Mouse (Mus musculus): ENCODE results near the gene Cbx8. TPM values are rescaled to one million over a fixed set of nuclear protein-coding genes. Genes with fewer than 3 reads are reported as not detected.
A peak's percentile ranks its signal among the peaks of the same experiment; 100 is the strongest.

The Cbx8 gene
- total and polyA plus RNA-seq, 3 experiments: 11.3 to 22.9 (median 16.3) TPM

DNA sequence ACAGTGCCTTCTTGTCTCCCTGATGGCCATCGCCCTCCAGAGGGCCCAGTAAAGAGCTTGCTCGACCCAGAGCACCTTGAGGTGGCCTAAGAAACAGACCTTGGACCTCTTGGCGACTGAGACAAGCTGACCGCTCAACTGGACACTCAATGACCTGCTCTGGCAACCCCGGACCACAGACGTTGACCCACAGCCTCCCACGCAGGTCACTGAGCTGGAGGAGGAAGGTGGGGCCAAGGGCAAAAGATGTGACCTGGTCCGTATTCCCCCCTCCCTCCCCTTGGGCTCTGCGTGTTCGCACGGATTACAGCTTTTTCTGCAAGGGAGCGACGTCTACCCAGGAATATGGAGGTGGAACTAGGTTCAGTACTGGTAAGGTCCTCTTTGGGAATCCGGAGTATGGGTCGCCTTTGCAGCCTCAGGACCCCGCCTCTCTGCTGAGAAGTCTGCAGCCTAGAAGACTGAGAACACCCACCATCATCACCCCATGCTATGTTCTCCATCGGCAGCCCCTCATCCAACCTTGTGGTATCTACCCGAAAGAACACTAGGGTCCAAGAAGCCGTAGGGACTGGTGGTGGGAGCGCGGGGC lies 5.6 kb downstream of the Cbx8 start:
- no peak for DNase-seq

DNA sequence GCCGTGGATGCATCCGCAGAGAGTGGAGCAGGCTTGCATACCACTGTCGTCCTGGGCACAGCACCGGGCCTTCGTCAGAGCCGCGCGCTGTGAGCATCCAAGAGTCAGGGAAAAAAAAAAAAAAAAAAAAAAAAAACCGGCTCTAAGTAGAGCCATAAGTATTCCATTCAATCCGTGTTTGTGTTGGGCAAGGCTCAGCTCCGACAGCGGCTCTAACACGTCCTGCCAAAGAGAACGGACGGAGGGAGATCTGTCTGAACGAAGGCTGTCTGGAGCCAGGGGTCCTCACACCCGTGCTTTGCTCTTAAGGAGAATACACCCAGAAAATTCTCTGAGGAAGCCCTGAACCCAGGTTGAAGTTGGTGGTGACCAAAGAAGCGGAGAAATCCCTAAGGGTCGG lies 6.1 kb downstream of the Cbx8 start:
- DNase-seq: no peak

DNA sequence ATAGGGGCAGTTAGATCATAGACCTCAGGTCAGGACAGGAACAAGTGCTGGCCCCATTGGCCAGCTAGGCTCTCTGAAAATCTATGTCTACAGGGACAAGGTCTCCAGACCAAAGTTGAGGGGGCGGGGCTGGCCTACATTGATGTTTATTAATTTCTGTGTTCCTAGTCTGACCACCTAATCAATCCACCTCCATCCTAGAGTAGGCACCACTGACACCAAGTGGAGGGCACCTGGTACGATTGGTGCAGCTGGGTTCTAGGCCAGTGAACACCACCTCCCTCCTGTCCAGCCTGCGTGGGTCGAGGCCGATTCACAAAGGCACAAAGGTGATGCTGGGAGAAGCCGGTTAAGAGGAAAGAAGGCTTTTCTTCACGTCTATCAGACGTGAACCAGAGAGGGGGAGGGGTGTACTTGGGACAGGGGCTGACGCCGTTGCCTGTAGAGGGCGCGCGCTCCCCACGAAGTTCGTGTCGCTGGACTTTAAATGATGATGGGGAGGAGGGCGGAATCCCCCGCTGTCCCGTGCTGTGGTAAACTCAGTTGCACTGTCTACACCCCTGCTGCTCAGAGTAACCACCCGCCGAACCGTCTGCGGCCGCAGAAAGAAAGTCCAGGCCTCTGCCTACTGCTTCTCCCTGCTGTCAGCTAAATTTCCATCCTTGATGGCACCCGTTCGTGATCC lies 6.8 kb downstream of the Cbx8 start:
- peak; percentile 89 for DNase-seq

DNA sequence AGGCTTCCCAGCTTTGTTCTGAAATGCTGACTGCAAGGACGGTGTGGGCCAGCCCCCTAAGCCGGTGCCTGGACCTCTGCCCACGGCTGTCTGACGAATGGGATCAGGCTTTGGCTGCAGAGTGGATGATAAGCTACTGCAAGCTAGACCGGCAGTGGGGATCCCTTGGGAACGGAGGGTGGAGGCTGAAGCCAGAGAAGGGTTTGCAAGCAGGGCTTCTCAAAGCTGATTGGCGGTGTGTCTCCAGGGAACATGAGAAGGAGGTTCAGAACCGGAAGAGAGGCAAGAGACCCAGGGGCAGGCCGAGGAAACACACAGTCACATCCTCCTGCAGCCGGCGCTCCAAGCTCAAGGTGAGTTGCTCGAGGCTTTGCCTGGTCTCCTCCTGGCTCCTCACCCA lies 14.6 kb downstream of the Cbx8 start:
- no peak for DNase-seq

DNA sequence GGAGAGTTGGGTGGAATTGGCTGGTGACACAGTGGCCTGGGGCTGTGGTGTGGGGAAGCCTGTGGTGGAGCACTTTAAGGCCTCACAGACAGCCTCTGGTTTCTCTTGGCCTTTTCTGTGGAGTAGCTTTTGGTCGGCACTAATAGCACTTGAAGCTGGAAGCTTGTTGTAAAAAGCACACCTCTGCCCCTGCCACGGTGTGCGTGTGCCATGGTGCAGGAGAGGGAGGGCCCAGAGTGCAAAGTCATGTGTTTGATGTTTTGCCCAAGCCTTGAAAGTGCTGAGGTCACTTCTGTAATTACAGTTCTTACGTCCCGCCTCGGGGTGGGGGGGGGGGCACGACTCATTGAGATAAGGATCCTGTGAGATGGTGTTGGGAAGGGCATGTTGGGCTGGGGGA lies 16.5 kb downstream of the Cbx8 start:
- DNase-seq: no peak

DNA sequence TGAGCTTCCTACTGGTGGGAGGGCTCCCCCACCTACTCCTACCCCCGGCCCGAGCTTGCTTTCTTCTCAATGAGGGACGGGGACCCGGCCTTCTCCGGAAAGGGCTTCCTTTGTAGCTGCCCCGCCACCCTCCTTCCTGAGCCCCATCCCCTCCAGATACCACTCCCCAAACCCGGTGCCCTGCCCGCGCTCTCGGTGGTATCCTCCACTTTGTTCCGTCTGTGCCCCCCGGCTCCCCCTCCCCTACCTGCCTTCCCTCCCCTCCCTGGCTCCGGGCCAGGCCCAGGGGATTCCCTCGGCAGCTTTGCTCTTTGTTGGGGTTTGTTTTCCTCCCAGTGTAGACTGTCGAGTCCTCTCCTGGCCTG lies 17.2 kb downstream of the Cbx8 start:
- no peak for DNase-seq

DNA sequence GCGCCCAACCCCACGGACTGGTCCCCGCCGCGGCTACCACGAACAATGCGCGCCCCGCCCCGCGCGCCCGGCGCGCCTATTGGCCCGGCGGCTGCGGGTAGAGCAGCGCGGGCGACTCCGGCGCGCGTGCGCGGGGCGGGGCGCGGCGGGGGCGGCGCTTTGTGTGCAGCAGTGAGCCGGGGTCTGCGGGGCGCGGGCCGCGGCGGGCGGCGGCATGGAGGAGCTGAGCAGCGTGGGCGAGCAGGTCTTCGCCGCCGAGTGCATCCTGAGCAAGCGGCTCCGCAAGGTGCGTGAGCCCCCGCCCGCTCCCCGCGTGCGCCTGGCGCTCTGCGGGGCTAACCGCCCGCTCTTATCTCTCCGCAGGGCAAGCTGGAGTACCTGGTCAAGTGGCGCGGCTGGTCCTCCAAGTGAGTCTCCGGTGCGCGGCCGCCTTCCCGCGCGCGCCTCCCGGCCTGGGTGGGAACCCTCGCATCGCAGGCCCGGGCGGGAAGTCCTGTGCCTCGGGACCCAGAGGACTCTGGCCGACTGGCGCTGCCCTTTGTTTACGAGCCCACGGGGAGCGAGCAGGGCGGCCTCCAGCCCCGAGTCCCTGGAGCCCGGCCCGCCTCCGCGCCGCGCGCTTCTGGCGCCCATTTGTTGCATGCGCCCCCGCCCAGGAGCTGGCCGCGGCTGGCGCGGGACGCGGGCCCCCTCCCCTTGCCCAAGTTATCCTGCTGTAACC lies 17.7 kb downstream of the Cbx8 start, which contains the start of gene Cbx2:
TSS of gene Cbx2 (plus strand) at position 68 of the 721 bp plus-strand sequence.
- peak; percentile 94 for DNase-seq

DNA sequence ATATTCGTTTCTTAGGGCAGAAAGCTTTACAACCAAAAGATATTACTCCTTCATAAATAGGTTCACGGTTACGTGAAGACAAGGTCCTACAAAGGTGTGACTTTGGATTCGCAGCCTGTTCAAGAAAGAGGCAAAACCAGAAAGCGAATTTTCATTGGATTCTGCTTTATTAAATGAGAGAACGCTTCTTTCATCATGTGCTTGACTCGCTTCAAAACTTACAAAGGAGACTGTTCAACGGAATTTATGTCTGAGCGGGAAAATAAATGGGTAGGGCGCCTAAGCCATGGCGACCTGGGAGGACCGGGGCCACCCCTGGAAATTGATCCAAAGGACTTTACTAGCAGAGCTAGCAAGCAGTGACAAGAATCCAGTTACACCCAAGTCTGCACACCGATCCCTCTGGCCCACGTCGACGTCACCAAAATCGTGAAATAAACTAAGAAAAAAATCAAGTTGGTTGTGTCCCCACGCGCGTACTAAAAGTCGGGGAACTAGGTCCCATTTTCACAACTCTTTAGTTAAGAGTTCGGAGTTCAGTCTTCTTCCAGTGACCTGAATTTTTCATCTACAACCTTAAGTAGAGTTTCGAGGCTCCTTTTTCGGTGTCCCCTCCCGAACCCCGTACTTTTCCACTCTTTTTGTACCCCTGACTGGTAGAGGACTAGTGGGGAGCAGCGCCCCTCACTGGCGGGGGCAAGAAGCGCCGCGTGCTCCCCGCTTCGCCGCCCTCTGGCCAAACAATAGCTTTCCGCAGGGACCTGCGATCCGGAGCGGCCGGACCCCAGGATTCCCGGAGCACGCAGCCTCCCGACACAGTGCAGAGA lies 18.5 kb downstream of the Cbx8 start:
- DNase-seq: no peak

DNA sequence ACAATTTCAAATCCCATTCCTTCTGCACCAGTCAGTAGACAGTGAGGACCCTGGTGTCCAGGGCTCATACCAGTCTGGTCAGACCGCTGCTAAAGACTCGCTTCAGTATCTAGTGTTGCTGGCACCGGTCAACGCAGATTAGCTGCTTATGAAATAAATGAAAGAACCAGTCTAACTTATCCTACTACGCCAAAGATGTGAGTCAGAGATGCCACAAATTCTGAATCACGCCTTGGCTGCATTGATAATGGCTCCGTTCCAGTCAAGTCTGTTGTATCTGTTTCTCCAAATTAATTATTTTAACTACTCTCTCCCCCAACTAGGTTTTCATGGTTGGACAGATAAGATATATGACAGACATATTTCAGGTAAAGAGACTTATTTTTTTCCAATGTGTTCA lies 19.6 kb downstream of the Cbx8 start:
- DNase-seq: peak; percentile 62

DNA sequence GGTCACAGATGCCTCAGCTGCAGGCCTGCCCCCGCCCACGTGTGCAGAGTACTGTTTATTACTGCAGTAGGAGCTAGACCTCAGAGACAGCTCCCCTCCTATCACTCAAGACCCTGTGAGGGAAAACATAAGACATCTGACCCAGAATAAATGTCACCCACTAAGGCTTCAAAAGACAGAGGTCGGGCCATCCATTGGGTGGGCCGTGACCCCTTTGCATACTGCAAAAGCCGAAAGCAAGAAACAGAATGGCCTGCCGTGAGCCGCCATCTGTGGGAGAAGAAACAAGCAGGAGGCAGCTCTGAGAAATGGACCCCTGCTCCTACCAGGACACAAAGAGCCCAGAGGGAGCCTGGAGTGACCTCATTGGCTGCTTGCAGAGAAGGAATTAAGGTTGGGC lies 23.3 kb downstream of the Cbx8 start:
- no peak for DNase-seq

DNA sequence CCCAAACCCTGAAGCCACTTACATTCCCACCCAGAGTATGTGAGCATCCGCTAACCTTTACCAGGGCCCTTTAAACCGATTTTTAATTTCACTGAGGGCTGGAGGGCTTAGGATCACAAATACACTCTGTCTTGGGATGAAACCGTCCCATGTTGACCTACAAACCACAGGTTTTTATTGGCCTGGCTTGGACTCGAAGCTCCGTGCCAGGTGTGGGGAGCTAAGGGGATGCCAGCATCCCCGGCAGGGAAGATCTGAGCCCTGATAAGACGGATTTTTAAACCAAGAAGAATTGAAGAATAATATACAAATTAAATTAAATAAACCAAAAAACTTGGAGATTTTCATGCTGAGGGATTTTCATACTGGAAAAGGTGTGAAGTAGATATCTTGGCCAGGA lies 26.3 kb downstream of the Cbx8 start:
- DNase-seq: no peak

DNA sequence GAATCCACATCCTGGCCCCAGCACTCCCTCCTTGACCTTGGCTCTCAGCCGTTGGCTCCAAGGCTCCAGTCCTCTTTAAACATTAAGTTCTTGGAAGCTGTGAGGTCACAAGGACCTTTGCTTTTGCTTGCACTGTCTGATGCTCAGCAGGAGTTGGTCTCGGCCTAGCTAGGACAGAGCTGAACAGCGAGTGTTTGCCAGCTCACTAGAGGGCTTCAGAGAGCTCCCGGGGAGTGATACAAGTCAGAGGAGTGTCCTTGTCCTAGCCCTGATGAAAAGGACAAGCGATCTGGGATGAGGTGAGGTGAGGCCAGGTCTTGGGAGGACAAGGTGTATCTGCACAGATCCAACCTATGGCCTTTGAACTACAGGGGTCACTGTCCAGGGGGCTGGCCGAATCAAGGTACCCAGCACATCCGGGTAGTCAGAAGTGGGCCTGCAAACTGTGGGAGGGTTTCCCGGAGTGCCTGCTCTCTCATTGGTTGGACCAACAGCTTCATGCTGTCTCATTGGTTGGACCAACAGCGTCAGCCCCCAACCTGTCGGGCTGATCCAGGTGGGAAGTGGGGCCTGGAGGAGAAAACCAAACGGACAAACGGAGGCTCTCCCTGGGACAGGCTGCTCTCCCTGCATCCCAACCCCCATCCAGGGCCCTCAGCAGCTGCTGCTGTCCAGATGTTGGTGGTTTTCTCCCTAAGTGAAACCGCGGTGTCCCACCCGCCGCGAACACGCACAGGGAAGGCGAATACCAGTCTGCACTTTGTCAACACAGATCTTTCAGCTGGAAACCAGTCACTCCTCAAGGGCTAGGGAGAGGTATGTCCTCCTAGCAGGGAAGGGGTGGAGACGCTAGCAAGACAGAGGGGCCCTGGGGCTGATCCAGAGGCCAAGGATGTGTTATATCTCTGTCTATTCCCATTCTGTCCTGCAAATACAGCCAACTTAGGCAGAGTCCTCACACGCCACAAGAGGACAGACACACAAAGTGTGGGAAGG lies 33.0 kb downstream of the Cbx8 start:
- DNase-seq: peak; percentile 38

DNA sequence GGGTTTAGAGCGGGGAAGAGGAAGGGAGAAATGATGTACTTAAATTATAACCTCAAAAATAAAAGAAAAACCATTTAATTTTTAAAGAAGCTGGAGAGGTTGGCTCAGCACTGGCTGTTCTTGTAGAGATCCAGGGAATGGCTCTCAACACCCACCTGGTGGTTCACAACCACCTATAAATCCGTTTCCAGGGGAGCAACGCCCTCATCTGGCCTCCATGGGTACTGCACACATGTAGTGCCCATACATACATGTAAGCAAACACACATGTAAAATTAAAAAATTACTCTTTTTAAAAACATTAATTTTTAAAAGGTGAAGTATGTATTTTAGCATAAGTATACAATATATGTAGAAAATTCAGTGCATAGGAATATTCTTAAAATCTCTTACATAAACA lies 34.3 kb downstream of the Cbx8 start:
- no peak for DNase-seq

DNA sequence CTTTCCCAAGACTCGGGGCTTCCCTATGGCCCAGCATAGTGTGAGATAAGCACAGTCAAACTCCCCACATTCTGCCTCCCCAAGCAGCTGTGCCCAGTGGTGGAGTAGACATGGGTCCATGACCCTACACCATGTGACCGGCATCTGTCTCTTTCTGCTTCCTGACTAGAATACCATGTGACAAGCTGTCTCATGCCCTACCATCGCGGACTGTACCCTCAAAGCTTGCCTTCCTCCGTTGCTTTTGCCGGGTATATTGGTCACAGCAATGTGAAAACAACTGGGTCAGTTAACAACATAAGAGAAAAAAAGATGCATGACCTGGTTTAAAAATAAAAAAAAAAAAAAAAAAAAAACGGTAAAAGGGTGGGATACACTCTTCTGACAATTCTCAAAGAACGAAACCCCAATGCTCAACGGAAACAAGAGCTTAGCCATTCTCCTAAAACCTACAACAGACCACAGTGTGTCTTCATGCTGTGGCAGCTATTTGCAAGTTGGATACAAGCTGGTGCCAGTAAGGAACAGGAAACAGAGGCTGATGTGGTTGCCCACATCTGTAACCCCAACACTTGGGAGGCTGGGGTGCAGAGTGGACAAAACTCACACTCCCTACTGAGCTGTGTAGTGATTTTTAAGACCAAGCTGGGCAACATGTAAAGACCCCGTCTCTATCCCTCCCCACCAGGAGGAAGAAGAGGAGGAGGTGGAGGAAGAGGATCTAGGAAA lies 35.1 kb downstream of the Cbx8 start:
- no peak for DNase-seq

DNA sequence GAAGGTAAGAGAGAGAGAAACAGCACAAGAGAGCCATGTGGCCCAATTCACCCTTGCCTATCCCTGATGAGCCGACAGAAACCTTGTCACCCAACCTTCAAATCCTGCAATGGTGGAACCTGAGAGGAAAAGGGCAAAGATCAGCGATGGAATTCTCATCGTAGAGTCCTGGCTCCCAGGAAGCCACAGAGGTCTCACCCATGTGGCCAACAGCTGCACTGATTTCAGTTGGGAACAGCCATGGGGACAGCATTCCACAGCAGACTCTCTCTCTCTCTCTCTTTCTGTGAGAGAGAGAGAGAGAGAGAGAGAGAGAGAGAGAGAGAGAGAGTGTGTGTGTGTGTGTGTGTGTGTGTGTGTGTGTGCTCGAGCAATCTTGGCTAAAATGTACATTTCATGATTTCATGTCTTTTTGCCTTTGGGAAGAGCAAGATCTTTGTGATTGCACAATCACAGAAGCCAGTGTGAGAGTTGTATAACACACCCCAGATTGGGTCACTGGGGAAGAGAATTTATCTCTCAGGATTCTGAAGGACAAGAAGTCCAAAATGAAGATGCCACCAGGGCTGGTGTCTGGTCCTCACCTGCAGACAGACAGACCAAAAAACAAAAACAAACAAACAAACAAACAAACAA lies 39.2 kb downstream of the Cbx8 start:
- no peak for DNase-seq

DNA sequence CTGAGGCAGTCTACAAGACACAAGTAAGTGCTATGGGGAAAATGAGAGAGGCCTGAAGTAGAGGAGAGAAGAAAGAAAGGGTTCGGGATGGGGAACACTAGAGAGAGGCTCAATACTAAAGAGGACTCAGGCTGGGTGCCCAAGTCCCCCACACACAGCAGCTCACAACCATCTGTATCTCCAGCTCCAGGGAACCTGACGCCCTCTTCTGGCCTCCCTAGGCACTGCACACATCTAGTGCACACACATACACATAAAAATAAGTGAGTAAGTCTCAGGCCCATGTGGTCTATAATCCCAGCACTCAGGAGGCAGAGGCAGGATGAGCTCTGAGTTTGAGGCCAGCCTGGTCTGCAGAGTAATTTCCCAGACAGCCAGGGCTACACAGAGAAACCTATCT lies 39.9 kb downstream of the Cbx8 start:
- no peak for DNase-seq

DNA sequence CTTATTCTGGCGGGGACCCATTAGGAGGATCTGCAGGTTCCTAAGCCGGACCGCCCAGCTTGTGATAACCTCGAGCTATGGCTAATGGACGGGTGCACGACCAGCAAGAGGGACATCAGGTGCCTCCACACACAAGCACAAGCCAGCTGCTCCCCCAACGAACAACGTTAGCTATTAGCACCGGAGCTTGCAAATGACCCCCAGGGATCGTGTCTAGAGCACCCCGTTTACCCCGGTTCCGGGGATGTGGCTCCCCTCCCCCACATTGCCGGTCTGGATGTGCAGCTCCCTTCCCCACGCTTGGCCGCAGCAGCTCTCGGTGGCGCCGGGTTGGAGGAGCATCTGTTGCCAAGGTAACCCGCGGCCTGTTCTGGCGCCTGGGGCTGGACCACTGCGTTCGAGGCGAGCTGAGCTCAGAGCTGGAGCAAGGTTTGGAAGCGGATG lies 41.4 kb downstream of the Cbx8 start:
- DNase-seq: peak; percentile 12

DNA sequence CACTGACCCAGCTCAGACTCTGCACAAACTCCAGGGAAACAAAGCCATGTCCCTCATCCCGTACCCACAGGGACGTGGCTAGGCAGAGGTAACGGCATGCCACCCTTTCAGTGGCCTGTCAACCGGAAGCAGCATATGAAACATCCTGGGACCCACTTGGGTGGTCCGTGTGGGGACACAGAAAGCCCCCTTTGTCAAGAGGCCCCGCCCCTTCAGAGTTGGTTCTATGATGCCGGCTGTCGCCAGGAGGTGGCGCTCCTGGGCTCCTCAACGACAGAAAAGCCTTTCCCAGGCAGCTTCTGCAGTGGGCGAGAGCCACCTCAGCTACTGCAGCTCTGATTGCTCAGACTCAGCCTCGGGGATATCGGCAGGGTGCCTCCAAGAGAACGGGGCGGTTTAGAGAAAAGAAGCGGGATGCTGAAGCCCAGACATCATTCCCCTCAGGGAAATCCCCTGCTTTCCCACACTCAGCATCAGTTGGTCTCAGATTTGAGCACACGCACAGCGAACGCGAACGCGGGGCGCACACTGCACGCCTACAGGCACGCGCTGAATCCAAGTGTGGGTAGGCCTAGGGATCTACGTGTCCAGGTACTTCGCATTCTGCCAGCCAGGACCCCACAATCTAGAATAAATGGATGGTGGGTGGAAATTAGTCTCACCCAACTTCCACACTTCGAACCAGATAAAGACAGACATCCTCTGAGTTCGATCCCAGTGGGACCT lies 42.1 kb downstream of the Cbx8 start:
- peak; percentile 75 for DNase-seq

DNA sequence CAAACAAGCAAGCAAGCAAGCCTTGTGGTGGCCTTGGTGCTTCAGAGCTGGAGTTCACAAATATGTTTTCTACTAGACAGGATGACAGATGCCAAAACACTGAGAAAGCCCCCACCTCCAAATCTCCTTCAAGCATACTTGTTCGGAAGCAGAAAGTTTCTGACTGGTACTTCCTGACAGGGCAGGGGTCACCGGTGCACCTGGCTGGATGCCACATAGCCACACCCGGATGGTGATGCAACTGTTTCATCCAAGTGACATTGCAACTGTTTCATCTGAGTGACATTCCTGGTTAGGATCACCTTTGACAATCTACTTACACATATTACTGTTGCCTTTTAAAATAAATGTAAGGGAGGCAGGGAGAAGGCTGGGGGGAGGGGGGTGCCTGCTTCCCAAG lies 43.6 kb downstream of the Cbx8 start:
- DNase-seq: no peak
